Mouse (Mus musculus) neural tube, embryonic 11.5 days (tissue): ENCODE data around the gene Cxcl2. TPM values are rescaled to one million over a fixed set of nuclear protein-coding genes. Genes with fewer than 3 reads are reported as not detected.

Experiments used
- ATAC-seq: fragments of 200-750 bp; cut with Nextera tagmentation; 2 replicates; pipeline ENCODE4 v1.8.0; 2017; ENCODE audit warnings: moderate number of reproducible peaks, mild to moderate bottlenecking, moderate TSS enrichment, moderate library complexity; ENCODE audit not compliant: insufficient read depth, low FRiP score, low TSS enrichment
- DNase-seq: peaks from one replicate; pipeline ENCODE4 v3.0.0-alpha.2; 2015; ENCODE audit warnings: low spot score
- H3K27ac ChIP-seq: fragments of 300-500 bp; sonication (generic); 2 replicates; pipeline ENCODE4 v1.5.1; 2014; ENCODE audit warnings: low read depth, mild to moderate bottlenecking, low read length
- H3K27me3 ChIP-seq: fragments of 300-500 bp; sonication (generic); 2 replicates; pipeline ENCODE4 v1.6.1; 2014; ENCODE audit warnings: mild to moderate bottlenecking, low read length, mixed read lengths; ENCODE audit not compliant: control insufficient read depth, insufficient read depth
- H3K36me3 ChIP-seq: fragments of 300-500 bp; sonication (generic); 2 replicates; pipeline ENCODE4 v1.6.1; 2014; ENCODE audit warnings: mild to moderate bottlenecking, low read length, moderate library complexity, mixed read lengths; ENCODE audit not compliant: control insufficient read depth, insufficient read depth
- H3K4me1 ChIP-seq: fragments of 300-500 bp; sonication (generic); 2 replicates; pipeline ENCODE4 v1.6.1; 2014; ENCODE audit warnings: low read length, mixed read lengths; ENCODE audit not compliant: control insufficient read depth, insufficient read depth
- H3K4me2 ChIP-seq: fragments of 300-500 bp; sonication (generic); 2 replicates; pipeline ENCODE4 v1.6.1; 2014; ENCODE audit warnings: low read depth, mild to moderate bottlenecking, moderate library complexity
- H3K4me3 ChIP-seq: fragments of 300-500 bp; sonication (generic); 2 replicates; pipeline ENCODE4 v1.5.1; 2014; ENCODE audit warnings: low read depth, low read length
- H3K9ac ChIP-seq: fragments of 300-500 bp; sonication (generic); 2 replicates; pipeline ENCODE4 v1.6.1; 2014; ENCODE audit warnings: mild to moderate bottlenecking, low read length
- H3K9me3 ChIP-seq: fragments of 300-500 bp; sonication (generic); 2 replicates; pipeline ENCODE4 v1.6.1; 2016; ENCODE audit warnings: low read length; ENCODE audit not compliant: control insufficient read depth
- WGBS: fragments of 180-500 bp; shearing (Covaris S2); extraction: QIAGEN DNeasy Blood & Tissue Kit; methylation state at CpG from one replicate; pipeline ENCODE4 v1.1.7; 2014; 5-methylcytosine and 5-hydroxymethylcytosine counted together
- polyA plus RNA-seq: library from polyadenylated mRNA; unstranded; fragments of >200 nt; fragmentation: Nextera tagmentation; extraction: Ambion mirVana; gene quantifications from 2 replicates; pipeline ENCODE4 v1.2.1, GENCODE M21; 2014

Gene Cxcl2
- not detected in 2 replicates for polyA plus RNA-seq

- no peaks in the 10 kb centered on the region for H3K27me3 ChIP-seq
Observed at GRCm38 (mm10) chr5:90903339-90904020, at the start of gene Cxcl2. TSS of gene Cxcl2 (plus strand) at chr5:90903871.

GRCm38 (mm10) chr5:90855308-90856230 is 48.1 kb upstream of the Cxcl2 start:
- H3K9me3 ChIP-seq, result no peaks in the 10 kb centered on the region
- WGBS, result 71% methylated on average over 7 of the region's 7 CpGs
- no peak for ATAC-seq

More at GRCm38 (mm10) chr5:90903339-90904020, at the start of gene Cxcl2:
- Histone ChIP-seq H3K36me3 (no peaks in the 10 kb centered on the region), H3K9me3 (no peaks in the 10 kb centered on the region), H3K4me2 (peak within 1 kb of the TSS; percentile 48), H3K27ac (no peak within 1 kb of the TSS), H3K4me1 (no peaks in the 10 kb centered on the region), H3K9ac (no peak within 1 kb of the TSS), H3K4me3 (peak within 1 kb of the TSS; percentile 0; the same call in 1 of the 2 replicates)
- ATAC-seq (peak; percentile 54), DNase-seq (peak; percentile 19)
- 8% methylated on average over 22 of the region's 22 CpGs for WGBS

GRCm38 (mm10) chr5:90857463-90857862 is 46.2 kb upstream of the Cxcl2 start:
- H3K9me3 ChIP-seq, result no peaks in the 10 kb centered on the region
- no peak overlapping the region for H3K9ac ChIP-seq
- no peaks in the 10 kb centered on the region for H3K4me1 ChIP-seq
- ATAC-seq, result no peak
- no peak overlapping the region for H3K4me2 ChIP-seq
- no peak for DNase-seq
- H3K27ac ChIP-seq, result no peak overlapping the region
- H3K4me3 ChIP-seq, result no peak overlapping the region
- WGBS, result 80% methylated on average over 5 of the region's 5 CpGs
- H3K27me3 ChIP-seq, result no peaks in the 10 kb centered on the region
- H3K36me3 ChIP-seq, result no peaks in the 10 kb centered on the region

More at GRCm38 (mm10) chr5:90855308-90856230, 48.1 kb upstream of the Cxcl2 start:
- Histone ChIP-seq H3K4me2 (no peak overlapping the region), H3K36me3 (no peaks in the 10 kb centered on the region), H3K4me3 (no peak overlapping the region), H3K27me3 (no peaks in the 10 kb centered on the region), H3K27ac (no peak overlapping the region), H3K4me1 (no peaks in the 10 kb centered on the region), H3K9ac (no peak overlapping the region)
- DNase-seq, result no peak

- Histone ChIP-seq H3K4me3 (no peak overlapping the region), H3K4me2 (no peak overlapping the region), H3K9ac (no peak overlapping the region), H3K4me1 (no peaks in the 10 kb centered on the region), H3K27me3 (no peaks in the 10 kb centered on the region), H3K36me3 (no peaks in the 10 kb centered on the region), H3K9me3 (no peaks in the 10 kb centered on the region), H3K27ac (no peak overlapping the region)
- DNase-seq (no peak), ATAC-seq (no peak)
- 89% methylated on average over 2 of the region's 2 CpGs for WGBS
Observed at GRCm38 (mm10) chr5:90858429-90858828, 45.2 kb upstream of the Cxcl2 start.

DNA sequence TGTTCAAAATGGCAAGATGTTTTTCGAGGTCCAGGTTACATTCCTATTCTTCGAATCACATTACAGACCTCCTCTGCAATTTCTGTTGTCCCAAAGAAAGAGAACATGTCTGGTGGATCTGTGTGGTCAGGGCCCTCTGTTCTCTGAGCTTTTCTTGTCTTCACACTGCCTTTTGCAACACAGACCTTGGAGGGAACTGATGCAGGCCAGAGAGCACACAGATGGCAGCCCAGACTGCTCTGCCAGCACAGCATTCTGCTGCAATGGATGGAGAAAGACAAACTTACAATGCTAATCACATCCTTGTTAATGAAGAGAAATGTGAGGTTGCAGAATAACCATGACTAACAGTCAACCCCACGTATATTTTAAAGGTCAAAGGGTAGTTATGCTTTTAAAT is 44.6 kb upstream of the Cxcl2 start:
- H3K4me3 ChIP-seq, result no peak overlapping the region
- H3K36me3 ChIP-seq, result no peaks in the 10 kb centered on the region
- DNase-seq (no peak), ATAC-seq (no peak)
- 79% methylated on average over 3 of the region's 3 CpGs for WGBS
- H3K27me3 ChIP-seq, result no peaks in the 10 kb centered on the region
- no peaks in the 10 kb centered on the region for H3K4me1 ChIP-seq
- no peak overlapping the region for H3K4me2 ChIP-seq
- no peak overlapping the region for H3K9ac ChIP-seq
- H3K9me3 ChIP-seq, result no peaks in the 10 kb centered on the region
- H3K27ac ChIP-seq, result no peak overlapping the region

- 87% methylated on average over 6 of the region's 6 CpGs for WGBS
Observed at GRCm38 (mm10) chr5:90861876-90862375, 41.7 kb upstream of the Cxcl2 start.

GRCm38 (mm10) chr5:90866770-90867169 is 36.9 kb upstream of the Cxcl2 start:
- DNase-seq (no peak), ATAC-seq (no peak)
- Histone ChIP-seq H3K27ac (no peak overlapping the region), H3K4me1 (no peaks in the 10 kb centered on the region), H3K4me3 (no peak overlapping the region), H3K36me3 (no peaks in the 10 kb centered on the region), H3K27me3 (no peaks in the 10 kb centered on the region), H3K4me2 (no peak overlapping the region), H3K9ac (no peak overlapping the region), H3K9me3 (no peaks in the 10 kb centered on the region)

More at GRCm38 (mm10) chr5:90861876-90862375, 41.7 kb upstream of the Cxcl2 start:
- no peak overlapping the region for H3K4me3 ChIP-seq
- H3K9ac ChIP-seq, result no peak overlapping the region
- H3K9me3 ChIP-seq, result no peaks in the 10 kb centered on the region
- no peak overlapping the region for H3K4me2 ChIP-seq
- ATAC-seq (no peak), DNase-seq (no peak)
- no peaks in the 10 kb centered on the region for H3K27me3 ChIP-seq
- no peaks in the 10 kb centered on the region for H3K36me3 ChIP-seq
- no peak overlapping the region for H3K27ac ChIP-seq
- H3K4me1 ChIP-seq, result no peaks in the 10 kb centered on the region

GRCm38 (mm10) chr5:90872377-90872776 is 31.3 kb upstream of the Cxcl2 start:
- no peak overlapping the region for H3K9ac ChIP-seq
- H3K36me3 ChIP-seq, result no peaks in the 10 kb centered on the region
- ATAC-seq (no peak), DNase-seq (no peak)
- no peak overlapping the region for H3K4me2 ChIP-seq
- 84% methylated on average over 7 of the region's 7 CpGs for WGBS
- no peaks in the 10 kb centered on the region for H3K9me3 ChIP-seq
- H3K4me1 ChIP-seq, result no peaks in the 10 kb centered on the region
- H3K27me3 ChIP-seq, result no peaks in the 10 kb centered on the region
- no peak overlapping the region for H3K27ac ChIP-seq
- H3K4me3 ChIP-seq, result no peak overlapping the region
